Mouse (Mus musculus) frontal cortex, postnatal 10 days (tissue): ENCODE measurements around the gene Pgam2.
A peak's percentile ranks its signal among the peaks of the same experiment; 100 is the strongest.

ENCODE experiments used
- DNase-seq, 2 experiments: peaks; one replicate each; pipeline ENCODE4 v3.0.0; 2022; ENCODE audit warnings: low spot score in 2 of 2, mixed read lengths in 1 of 2

Pgam2 gene

GRCm38 (mm10) chr11:5805711-5806110, 2.2 kb upstream of the Pgam2 start:
- no peak for DNase-seq

- DNase-seq, result no peak
These were observed 641 bp upstream of the Pgam2 start for GRCm38 (mm10) chr11:5804174-5804573.

GRCm38 (mm10) chr11:5802457-5803217, 896 bp downstream of the Pgam2 start:
- DNase-seq, result no peak

GRCm38 (mm10) chr11:5802005-5802404, 1.5 kb downstream of the Pgam2 start:
- DNase-seq, result no peak

- no peak for DNase-seq
These were observed 2.0 kb downstream of the Pgam2 start for GRCm38 (mm10) chr11:5801511-5801910.

- DNase-seq, result no peak
These were observed 3.7 kb downstream of the Pgam2 start for GRCm38 (mm10) chr11:5799621-5800490.

- DNase-seq, result no peak
These were observed 5.6 kb downstream of the Pgam2 start for GRCm38 (mm10) chr11:5797928-5798327.

GRCm38 (mm10) chr11:5797371-5797770, 6.2 kb downstream of the Pgam2 start:
- no peak for DNase-seq

GRCm38 (mm10) chr11:5796939-5797338, 6.6 kb downstream of the Pgam2 start:
- DNase-seq, result no peak

GRCm38 (mm10) chr11:5795706-5796105, 7.8 kb downstream of the Pgam2 start:
- DNase-seq, result no peak

- DNase-seq, result no peak
These were observed 8.2 kb downstream of the Pgam2 start for GRCm38 (mm10) chr11:5795290-5795689.

GRCm38 (mm10) chr11:5790431-5790830, 13.1 kb downstream of the Pgam2 start:
- DNase-seq, result no peak

- DNase-seq, result no peak
These were observed 13.7 kb downstream of the Pgam2 start for GRCm38 (mm10) chr11:5789754-5790333.

GRCm38 (mm10) chr11:5789071-5789753, 14.3 kb downstream of the Pgam2 start:
- no peak for DNase-seq

- DNase-seq, result peak; percentile 92 to 94
These were observed 15.2 kb downstream of the Pgam2 start, which contains the start of gene Dbnl for GRCm38 (mm10) chr11:5788056-5789014. Gene Dbnl, plus strand, starts transcription at chr11:5788488.

GRCm38 (mm10) chr11:5787671-5788055, 15.9 kb downstream of the Pgam2 start:
- DNase-seq, result no peak

- no peak for DNase-seq
These were observed 17.8 kb downstream of the Pgam2 start for GRCm38 (mm10) chr11:5785732-5786131.

- DNase-seq, result no peak
These were observed 21.2 kb downstream of the Pgam2 start for GRCm38 (mm10) chr11:5782199-5782944.

- no peak for DNase-seq
These were observed 23.5 kb downstream of the Pgam2 start for GRCm38 (mm10) chr11:5780035-5780499.

- DNase-seq, result no peak
These were observed 25.1 kb downstream of the Pgam2 start for GRCm38 (mm10) chr11:5778481-5778880.
